Mouse (Mus musculus) erythroblast, embryonic 14.5 days (primary cell): Measurements from ENCODE around the gene Smc1b.

Experiments
- GATA1 ChIP-seq: IDR thresholded peaks from 2 replicates; pipeline ENCODE4 v1.6.1; 2012; ENCODE audit warnings: low read length, inconsistent platforms, mixed read lengths
- TAL1 ChIP-seq: IDR thresholded peaks from 3 replicates; pipeline ENCODE4 v1.6.1; 2012; ENCODE audit warnings: low read length, inconsistent platforms, mixed read lengths

GRCm38 (mm10) chr15:85161416-85161815 is 29.7 kb upstream of the Smc1b start:
- TF ChIP-seq GATA1: no peak
- no peak for TF ChIP-seq TAL1
